Mouse (Mus musculus) right cerebral cortex, postnatal 10 days (tissue): ENCODE measurements around the gene Etv2.

Source experiments
- DNase-seq, 2 experiments: peaks; one replicate each; pipeline ENCODE4 v3.0.0; 2021; ENCODE audit warnings: low spot score in 2 of 2

Gene Etv2

GRCm38 (mm10) chr7:30588676-30589434 is 46.8 kb downstream of the Etv2 start, which contains the start of gene Kmt2b:
TSS of gene Kmt2b (minus strand) at chr7:30588726.
- DNase-seq = peak; percentile 98

GRCm38 (mm10) chr7:30587842-30588667 is 47.6 kb downstream of the Etv2 start:
- DNase-seq = peak in 1 of 2 experiments; percentile 60

GRCm38 (mm10) chr7:30586455-30587020 is 49.1 kb downstream of the Etv2 start:
- DNase-seq = no peak

GRCm38 (mm10) chr7:30585170-30585569 is 50.5 kb downstream of the Etv2 start:
- no peak for DNase-seq

- DNase-seq = no peak
Measured at GRCm38 (mm10) chr7:30584339-30584738, 51.3 kb downstream of the Etv2 start.
